In genomic region chr17:90455409-90455775, GRCm38 (mm10) we compare ENCODE assay signal across 8 mouse cellular contexts.
DNase-seq lines count a peak whose midpoint lies in the region; ATAC-seq and TF ChIP-seq lines count a peak whose summit lies in the region.

No protein-coding gene starts in this region.

- intact Hi-C loops in left cerebral cortex, postnatal 4 days (cut with DNase I) = loop anchor here (10.0 kb wide), 1 partner anchor 129 kb away; no protein-coding TSS in a partner anchor

- DNase-seq in adrenal gland, postnatal 14 days = peak; percentile 24
- DNase-seq in adrenal gland, adult 2 months = no peak
- DNase-seq in spleen, adult 2 months (ENCODE audit: low read depth in 1 of 2, low spot score in 2 of 2) = no peak
- DNase-seq in spleen, adult 18-20 months = no peak
- DNase-seq in frontal cortex, postnatal 36 days (ENCODE audit: low spot score in 2 of 2) = peak; percentile 50 to 52
- DNase-seq in left cerebral cortex, postnatal 4 days = peak; percentile 60

- TF ChIP-seq POLR2A in spleen, adult 2 months (IDR thresholded peaks at IDR 0.05; ENCODE audit: low read depth, low read length) = no peak

- H3K4me2 ChIP-seq in neural tube, embryonic 13.5 days = peak overlapping the region; percentile 77

- WGBS in spleen, adult 2 months = 2% methylated on average over 23 of the region's 23 CpGs
- under 1% methylated on average over 23 of the region's 23 CpGs for WGBS in neural tube, embryonic 13.5 days

- H3K9me3 ChIP-seq in neural tube, embryonic 13.5 days = no peaks in the 10 kb centered on the region

- H3K4me1 ChIP-seq in spleen, adult 2 months (ENCODE audit: control insufficient read depth, insufficient read depth, insufficient read length) = peaks cover 5% of the 10 kb centered on the region; the same call in 1 of the 2 replicates
- peaks cover 23% of the 10 kb centered on the region for H3K4me1 ChIP-seq in neural tube, embryonic 13.5 days (replicated peaks)

- H3K4me3 ChIP-seq in spleen, adult 2 months (ENCODE audit: extremely low read depth, insufficient read depth, insufficient read length) = peak overlapping the region; percentile 42
- H3K4me3 ChIP-seq in neural tube, embryonic 13.5 days = peak overlapping the region; percentile 76

- no peak overlapping the region for H3K27ac ChIP-seq in spleen, adult 2 months (ENCODE audit: insufficient read depth, low read length)
- H3K27ac ChIP-seq in neural tube, embryonic 13.5 days (replicated peaks) = peak overlapping the region; percentile 94

- ATAC-seq in neural tube, embryonic 13.5 days (ENCODE audit: low read depth) = peak; percentile 79
- ATAC-seq in inflammation-experienced regulatory T-cells, adult 6 months = no peak

- TF ChIP-seq CTCF in spleen, adult 2 months (IDR thresholded peaks at IDR 0.05; ENCODE audit: extremely low read depth, insufficient read depth, insufficient read length, insufficient replicate concordance) = no peak

- peaks cover 4% of the 10 kb centered on the region for H3K27me3 ChIP-seq in spleen, adult 2 months (ENCODE audit: control insufficient read depth, insufficient read depth, low read length)
- H3K27me3 ChIP-seq in neural tube, embryonic 13.5 days = peaks cover 3% of the 10 kb centered on the region; the same call in 1 of the 2 replicates

- no peaks in the 10 kb centered on the region for H3K36me3 ChIP-seq in spleen, adult 2 months (ENCODE audit: control insufficient read depth, insufficient read depth, low read length)
- no peaks in the 10 kb centered on the region for H3K36me3 ChIP-seq in neural tube, embryonic 13.5 days

- peak overlapping the region; percentile 90 for H3K9ac ChIP-seq in neural tube, embryonic 13.5 days

Comparison
In these comparisons a context has a peak if more than half of its experiments do, and no peak if none do; other contexts are left out.
1. DNase-seq: peak in adrenal gland, postnatal 14 days (single experiment), frontal cortex, postnatal 36 days (2 of 2) and left cerebral cortex, postnatal 4 days (single experiment); none in adrenal gland, adult 2 months (single experiment), spleen, adult 2 months (0 of 2) and spleen, adult 18-20 months (0 of 2).